Mouse (Mus musculus): ENCODE measurements around the gene 1700037H04Rik. TPM values are rescaled to one million over a fixed set of nuclear protein-coding genes. Genes with fewer than 3 reads are reported as not detected.

1700037H04Rik gene
- polyA plus RNA-seq, 1 experiment from 2014 or later: 129 TPM

DNA sequence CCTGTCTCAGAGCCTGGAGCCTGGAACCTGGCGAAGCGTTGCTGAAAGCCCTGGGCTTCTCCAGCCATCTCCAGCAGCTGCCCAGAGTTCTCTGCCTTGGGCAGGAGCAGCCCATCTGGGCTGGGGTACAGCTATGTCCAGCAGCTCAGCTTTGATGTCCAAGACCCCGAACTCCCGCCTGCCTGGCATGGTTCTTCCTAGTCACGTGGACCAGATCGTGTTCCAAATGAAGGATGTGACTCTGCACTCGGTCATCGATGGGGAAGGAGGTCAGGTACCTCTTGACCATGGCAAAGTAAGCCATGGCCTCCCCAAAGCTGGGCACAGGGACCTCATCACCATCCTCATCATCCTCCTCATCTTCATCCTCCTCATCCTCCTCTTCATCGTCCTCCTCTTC lies 18.1 kb upstream of the 1700037H04Rik start:
- Histone ChIP-seq H3K4me1 (replicated peaks) (peaks cover 68% of the 10 kb centered on the region), H3K9ac (peak overlapping the region; percentile 96), H3K27ac (peak overlapping the region; percentile 94), H3K27me3 (peaks cover 17% of the 10 kb centered on the region), H3K4me3 (replicated peaks) (peak overlapping the region; percentile 82), H3K4me2 (peak overlapping the region; percentile 98), H3K36me3 (peaks cover 13% of the 10 kb centered on the region), H3K9me3 (replicated peaks) (no peaks in the 10 kb centered on the region)
- 85% methylated on average over 9 of the region's 9 CpGs for WGBS (ENCODE audit: insufficient replicate concordance)
- DNase-seq (no peak), ATAC-seq (ENCODE audit: low read depth) (no peak)

DNA sequence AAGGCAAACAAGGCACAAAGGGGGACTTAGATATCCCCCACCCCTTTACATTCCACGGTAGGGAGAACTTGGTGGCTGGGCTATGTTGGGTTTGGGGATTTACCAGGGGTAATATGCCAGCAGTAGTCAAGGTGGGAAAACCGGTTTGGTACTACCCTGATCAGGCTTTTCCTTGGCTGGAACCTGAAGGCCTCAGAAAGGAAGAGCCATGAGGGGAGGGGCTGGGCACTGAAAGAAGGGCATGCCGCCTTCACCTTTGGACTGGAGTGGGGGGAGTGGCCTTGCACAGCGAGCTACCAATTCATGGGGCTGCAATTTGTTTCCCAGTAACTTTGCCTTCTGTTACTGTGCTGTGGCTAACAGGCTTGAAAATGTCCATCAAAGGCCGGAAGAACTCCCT lies 16.6 kb upstream of the 1700037H04Rik start:
- no peaks in the 10 kb centered on the region for H3K9me3 ChIP-seq (replicated peaks)
- peak overlapping the region; percentile 96 for H3K9ac ChIP-seq
- H3K4me1 ChIP-seq (replicated peaks): peaks cover 83% of the 10 kb centered on the region
- ATAC-seq (ENCODE audit: low read depth): no peak
- 66% methylated on average over 5 of the region's 5 CpGs for WGBS (ENCODE audit: insufficient replicate concordance)
- H3K27ac ChIP-seq: peak overlapping the region; percentile 94; the same call in 1 of the 2 replicates
- DNase-seq: no peak
- peak overlapping the region; percentile 98 for H3K4me2 ChIP-seq
- peaks cover 32% of the 10 kb centered on the region for H3K27me3 ChIP-seq
- no peak overlapping the region for H3K4me3 ChIP-seq (replicated peaks)
- H3K36me3 ChIP-seq: peaks cover 13% of the 10 kb centered on the region

DNA sequence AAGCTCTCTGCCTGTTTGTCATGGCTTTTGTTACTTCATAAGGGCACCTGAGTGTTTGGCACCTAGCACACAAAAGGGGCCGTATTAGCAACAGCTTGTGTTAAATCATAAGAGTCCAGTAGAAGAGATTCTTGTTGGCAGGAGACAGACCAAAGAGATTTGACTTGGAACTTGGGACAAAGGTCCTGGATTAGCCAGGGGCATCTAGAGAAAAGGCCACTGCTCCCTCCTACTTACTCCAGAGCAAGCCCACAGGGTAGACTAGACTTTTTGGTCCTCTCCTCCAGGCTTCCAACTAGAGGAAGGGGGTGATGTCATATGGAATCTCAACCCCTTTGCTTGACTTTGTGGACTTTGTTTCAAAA lies 16.0 kb upstream of the 1700037H04Rik start:
- Histone ChIP-seq H3K27ac (peak overlapping the region; percentile 67), H3K27me3 (peaks cover 37% of the 10 kb centered on the region), H3K9me3 (replicated peaks) (no peaks in the 10 kb centered on the region), H3K4me3 (replicated peaks) (no peak overlapping the region), H3K36me3 (peaks cover 13% of the 10 kb centered on the region), H3K4me2 (no peak overlapping the region), H3K4me1 (replicated peaks) (peaks cover 87% of the 10 kb centered on the region), H3K9ac (peak overlapping the region; percentile 96)
- DNase-seq (no peak), ATAC-seq (ENCODE audit: low read depth) (no peak)
- 91% methylated on average over 1 of the region's 1 CpGs for WGBS (ENCODE audit: insufficient replicate concordance)

DNA sequence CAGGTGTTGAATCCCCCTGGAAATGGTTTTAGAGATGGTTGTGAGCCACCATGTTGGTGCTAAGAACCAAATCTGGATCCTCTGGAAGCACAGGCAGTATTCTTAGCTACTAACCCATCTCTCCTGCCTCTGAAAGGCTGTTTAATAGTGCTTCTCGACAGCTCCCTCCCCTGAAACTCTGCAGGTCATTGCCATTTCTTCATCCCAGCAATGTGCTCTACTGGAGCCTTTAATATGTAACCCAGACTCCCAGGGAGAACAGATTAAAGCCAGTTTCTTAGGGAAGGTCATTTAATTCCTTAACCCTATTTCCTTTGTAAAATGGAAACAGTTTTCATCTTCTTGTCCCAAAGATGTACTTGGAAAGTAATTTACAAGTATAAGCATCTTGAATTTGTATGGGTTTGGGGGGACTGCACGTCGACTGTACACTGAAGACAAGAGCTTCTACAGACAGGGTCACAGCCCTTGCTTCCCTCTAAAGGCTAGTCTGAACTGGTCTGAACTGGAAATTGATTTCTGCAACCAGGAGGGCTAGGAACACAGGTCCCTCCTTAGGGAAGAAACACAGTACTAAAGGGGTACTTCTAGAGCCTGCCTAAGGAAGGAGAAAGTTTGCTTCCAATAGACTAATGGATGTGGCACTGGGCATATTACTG lies 15.5 kb upstream of the 1700037H04Rik start:
- 73% methylated on average over 3 of the region's 3 CpGs for WGBS (ENCODE audit: insufficient replicate concordance)
- peak overlapping the region; percentile 67 for H3K27ac ChIP-seq
- H3K27me3 ChIP-seq: peaks cover 42% of the 10 kb centered on the region
- no peak overlapping the region; the same call in 1 of the 2 replicates for H3K4me2 ChIP-seq
- peaks cover 13% of the 10 kb centered on the region for H3K36me3 ChIP-seq
- no peak for ATAC-seq (ENCODE audit: low read depth)
- no peak overlapping the region for H3K9ac ChIP-seq
- no peaks in the 10 kb centered on the region for H3K9me3 ChIP-seq (replicated peaks)
- H3K4me1 ChIP-seq (replicated peaks): peaks cover 82% of the 10 kb centered on the region
- H3K4me3 ChIP-seq (replicated peaks): no peak overlapping the region
- DNase-seq: no peak

DNA sequence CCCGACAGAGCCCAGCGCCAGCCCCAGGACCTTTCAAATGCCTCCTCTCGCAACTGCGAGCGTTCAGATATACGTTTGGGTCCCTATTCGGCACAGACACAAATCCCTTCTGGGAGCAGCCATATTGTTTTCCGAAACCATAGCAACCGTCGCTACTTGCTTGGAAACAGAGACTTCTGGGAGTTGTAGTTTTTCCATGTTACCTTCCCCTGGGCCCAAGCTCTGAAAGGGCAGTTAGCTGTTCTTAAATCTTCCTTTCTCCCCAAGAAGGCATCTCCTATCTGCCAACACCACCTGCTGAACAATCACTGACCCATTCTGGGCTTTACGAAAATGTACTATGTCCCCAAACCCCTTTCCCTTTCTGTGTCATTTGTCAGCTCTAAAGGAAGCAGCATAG lies 14.8 kb upstream of the 1700037H04Rik start:
- Histone ChIP-seq H3K27ac (no peak overlapping the region), H3K9ac (no peak overlapping the region), H3K4me3 (replicated peaks) (peak overlapping the region; percentile 52), H3K4me2 (peak overlapping the region; percentile 68), H3K9me3 (replicated peaks) (no peaks in the 10 kb centered on the region), H3K27me3 (peaks cover 50% of the 10 kb centered on the region), H3K4me1 (replicated peaks) (peaks cover 78% of the 10 kb centered on the region), H3K36me3 (peaks cover 13% of the 10 kb centered on the region)
- 2% methylated on average over 11 of the region's 11 CpGs for WGBS (ENCODE audit: insufficient replicate concordance)
- DNase-seq (no peak), ATAC-seq (ENCODE audit: low read depth) (peak; percentile 19; the same call in 1 of the 2 replicates)

DNA sequence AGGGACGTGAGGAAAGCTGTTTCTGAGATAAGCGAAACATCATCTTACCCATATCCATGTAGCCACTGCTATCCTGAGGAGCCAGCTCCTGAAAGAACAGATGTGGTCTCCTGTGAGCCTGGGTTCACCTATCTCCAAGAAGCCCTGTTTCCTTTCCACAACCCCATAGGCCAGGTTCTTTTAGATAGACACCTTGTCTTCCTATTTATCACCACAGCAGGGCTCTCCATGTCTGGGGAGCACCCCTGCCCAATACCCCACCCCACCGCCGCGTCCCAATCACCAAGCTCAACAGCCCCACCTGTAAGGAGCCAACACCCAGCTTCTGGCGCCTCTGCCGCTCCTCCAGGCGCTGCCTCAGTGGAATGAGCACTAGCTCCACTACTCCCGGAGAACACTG lies 12.4 kb upstream of the 1700037H04Rik start:
- Histone ChIP-seq H3K27ac (no peak overlapping the region), H3K4me1 (replicated peaks) (peaks cover 55% of the 10 kb centered on the region), H3K27me3 (peaks cover 64% of the 10 kb centered on the region), H3K4me2 (no peak overlapping the region), H3K4me3 (replicated peaks) (no peak overlapping the region), H3K36me3 (no peaks in the 10 kb centered on the region; the same call in 1 of the 2 replicates), H3K9ac (no peak overlapping the region), H3K9me3 (replicated peaks) (no peaks in the 10 kb centered on the region)
- DNase-seq (no peak), ATAC-seq (ENCODE audit: low read depth) (peak; percentile 48)
- 21% methylated on average over 9 of the region's 9 CpGs for WGBS (ENCODE audit: insufficient replicate concordance)

DNA sequence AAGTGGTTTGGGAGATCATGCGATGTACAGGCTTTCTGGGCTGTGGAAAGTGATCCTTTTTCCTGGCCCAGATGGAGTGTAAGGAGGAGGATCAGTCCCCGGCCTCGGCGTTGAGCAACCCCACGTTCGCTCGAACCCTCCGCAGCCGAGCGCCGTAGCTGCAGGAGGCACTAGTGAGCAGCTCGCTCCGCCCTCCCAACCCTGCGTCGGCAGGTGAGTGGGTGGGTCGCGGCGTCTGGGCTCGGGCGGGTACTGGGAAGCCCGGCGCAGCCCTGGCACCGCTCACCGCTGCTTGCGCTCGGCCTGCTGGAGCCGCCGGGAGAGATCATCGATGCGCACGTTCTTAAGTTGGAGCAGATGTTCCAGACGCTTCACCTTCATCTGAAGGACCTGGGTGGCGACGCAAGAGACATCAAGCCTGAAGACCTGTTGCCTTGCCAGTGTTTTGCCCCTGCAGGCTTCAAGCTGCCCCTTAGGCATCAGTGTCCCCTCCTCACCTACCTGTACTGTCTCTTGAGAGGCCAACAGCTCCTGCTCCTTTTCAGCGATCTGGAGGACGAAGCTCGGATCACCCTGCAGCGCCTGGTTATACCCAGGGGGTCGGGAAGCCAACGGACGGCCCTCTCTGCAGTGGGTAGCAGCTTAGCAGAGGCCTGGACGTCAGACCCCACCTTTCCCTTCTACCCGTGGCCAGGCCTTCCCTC lies 11.7 kb upstream of the 1700037H04Rik start:
- Histone ChIP-seq H3K4me1 (replicated peaks) (peaks cover 48% of the 10 kb centered on the region), H3K4me3 (replicated peaks) (peak overlapping the region; percentile 35), H3K4me2 (peak overlapping the region; percentile 52), H3K9me3 (replicated peaks) (no peaks in the 10 kb centered on the region), H3K9ac (no peak overlapping the region), H3K27ac (no peak overlapping the region), H3K36me3 (no peaks in the 10 kb centered on the region), H3K27me3 (peaks cover 64% of the 10 kb centered on the region)
- DNase-seq (no peak), ATAC-seq (ENCODE audit: low read depth) (no peak)
- 6% methylated on average over 43 of the region's 43 CpGs for WGBS (ENCODE audit: insufficient replicate concordance)

DNA sequence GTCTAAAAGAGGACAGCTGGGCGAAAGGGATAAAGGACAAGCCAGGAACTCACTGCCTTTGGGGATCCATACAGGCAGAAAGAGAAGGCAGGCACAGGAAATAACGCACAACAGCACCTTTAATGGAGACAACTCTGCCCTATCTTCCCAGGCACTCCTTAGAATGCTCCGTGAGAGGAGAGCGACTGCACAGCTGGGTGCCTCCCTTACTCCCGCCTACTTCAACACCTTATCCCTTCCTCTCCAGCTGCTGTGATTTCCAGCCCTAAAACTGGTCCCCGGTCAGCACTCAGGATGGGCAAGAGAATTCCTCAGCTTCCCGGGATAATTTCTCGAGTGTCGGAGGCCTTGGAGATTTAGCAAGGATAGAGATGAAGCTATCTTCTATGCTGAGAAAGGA lies 11.1 kb upstream of the 1700037H04Rik start:
- Histone ChIP-seq H3K27me3 (peaks cover 64% of the 10 kb centered on the region), H3K9ac (no peak overlapping the region), H3K4me2 (peak overlapping the region; percentile 52), H3K9me3 (replicated peaks) (no peaks in the 10 kb centered on the region), H3K4me1 (replicated peaks) (peaks cover 41% of the 10 kb centered on the region), H3K4me3 (replicated peaks) (peak overlapping the region; percentile 35), H3K36me3 (no peaks in the 10 kb centered on the region), H3K27ac (no peak overlapping the region)
- DNase-seq (no peak), ATAC-seq (ENCODE audit: low read depth) (no peak)
- WGBS (ENCODE audit: insufficient replicate concordance): 17% methylated on average over 9 of the region's 9 CpGs

DNA sequence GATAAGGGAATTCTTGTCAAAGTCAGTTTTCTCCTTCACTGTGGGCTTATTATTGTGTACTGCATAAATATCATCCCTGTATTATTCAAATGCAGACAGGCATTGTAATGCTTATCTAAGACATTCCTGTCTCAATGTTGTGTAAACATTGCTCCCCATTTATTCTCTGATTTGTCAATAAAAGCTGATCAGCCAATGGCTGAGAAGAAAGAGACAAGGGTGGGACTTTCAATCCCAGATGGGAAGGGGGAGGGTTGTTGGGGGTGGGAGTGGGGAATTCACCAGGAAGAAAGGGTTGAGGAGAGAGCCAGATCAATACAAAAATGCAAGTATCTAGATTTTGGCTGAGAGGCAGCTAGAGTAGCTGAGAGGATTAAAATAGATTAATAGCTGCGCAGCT lies 9.0 kb upstream of the 1700037H04Rik start:
- no peaks in the 10 kb centered on the region for H3K36me3 ChIP-seq
- no peak overlapping the region for H3K9ac ChIP-seq
- WGBS (ENCODE audit: insufficient replicate concordance): 71% methylated on average over 1 of the region's 1 CpGs
- no peak overlapping the region for H3K4me3 ChIP-seq (replicated peaks)
- ATAC-seq (ENCODE audit: low read depth): no peak
- H3K4me1 ChIP-seq (replicated peaks): peaks cover 23% of the 10 kb centered on the region
- H3K4me2 ChIP-seq: no peak overlapping the region
- H3K27me3 ChIP-seq: peaks cover 57% of the 10 kb centered on the region
- no peaks in the 10 kb centered on the region for H3K9me3 ChIP-seq (replicated peaks)
- no peak for DNase-seq
- no peak overlapping the region for H3K27ac ChIP-seq

DNA sequence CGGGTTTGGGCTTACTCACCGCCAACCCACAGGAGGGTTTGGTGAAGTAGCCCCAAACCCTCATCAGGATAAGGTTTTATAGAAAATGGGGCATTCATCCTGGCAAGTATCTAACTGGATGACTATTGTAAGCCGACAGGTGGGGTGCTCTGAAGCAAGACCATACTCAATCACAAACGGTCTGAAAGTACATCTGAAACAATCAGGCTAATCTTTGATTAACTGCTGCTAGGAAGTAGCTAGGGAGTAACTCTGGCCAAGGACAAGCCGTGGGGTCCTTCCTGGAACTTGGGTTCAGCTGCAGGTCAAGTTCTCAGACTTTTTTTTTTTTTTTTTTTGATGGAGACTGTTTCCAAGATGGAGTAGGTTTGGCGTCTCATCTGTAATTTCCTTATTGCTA lies 8.1 kb upstream of the 1700037H04Rik start:
- Histone ChIP-seq H3K4me3 (replicated peaks) (no peak overlapping the region), H3K9ac (no peak overlapping the region), H3K27me3 (peaks cover 47% of the 10 kb centered on the region), H3K36me3 (no peaks in the 10 kb centered on the region), H3K4me1 (replicated peaks) (peaks cover 20% of the 10 kb centered on the region), H3K4me2 (no peak overlapping the region), H3K27ac (no peak overlapping the region), H3K9me3 (replicated peaks) (no peaks in the 10 kb centered on the region)
- 67% methylated on average over 6 of the region's 6 CpGs for WGBS (ENCODE audit: insufficient replicate concordance)
- ATAC-seq (ENCODE audit: low read depth): no peak
- no peak for DNase-seq

DNA sequence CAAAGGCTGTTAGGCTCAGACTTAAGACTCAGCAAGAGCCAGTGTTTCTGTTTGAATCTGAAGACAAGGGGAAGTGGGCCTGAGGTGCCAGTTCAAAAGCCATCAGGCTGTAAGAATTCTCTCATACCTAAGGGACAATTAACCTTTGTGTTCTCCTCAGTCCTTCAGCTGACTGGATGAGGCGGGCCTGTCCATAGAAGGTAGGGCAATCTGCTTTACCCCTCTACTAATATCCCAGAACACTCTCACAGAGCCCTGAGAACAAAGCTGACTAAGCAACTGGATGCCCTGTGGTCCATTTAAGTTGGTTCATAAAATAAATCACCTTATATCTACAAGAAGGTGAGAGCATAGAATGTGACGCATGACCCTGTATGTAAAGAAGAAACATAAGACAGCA lies 6.3 kb upstream of the 1700037H04Rik start:
- no peak for ATAC-seq (ENCODE audit: low read depth)
- Histone ChIP-seq H3K27ac (no peak overlapping the region), H3K27me3 (peaks cover 29% of the 10 kb centered on the region)

DNA sequence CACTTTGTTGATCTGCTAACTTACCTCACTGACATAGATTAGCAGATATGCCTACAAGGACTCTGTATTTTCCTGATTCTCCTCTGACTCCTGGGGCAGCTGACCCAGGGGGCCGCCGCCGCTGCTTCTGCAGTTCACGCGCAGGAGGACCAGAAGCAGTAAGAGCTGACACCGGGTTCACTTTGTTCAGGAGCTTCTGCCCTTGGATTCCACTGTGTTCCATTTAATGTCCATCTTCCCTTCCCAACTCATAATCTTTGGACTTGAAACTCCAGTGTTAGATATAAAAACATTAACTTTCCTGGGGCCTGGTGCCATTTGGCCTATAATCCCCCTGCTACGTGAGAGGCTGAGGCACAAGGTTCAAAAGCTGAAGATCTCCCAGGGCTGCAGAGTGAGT lies 4.0 kb upstream of the 1700037H04Rik start:
- no peak for DNase-seq
- Histone ChIP-seq H3K4me1 (replicated peaks) (peaks cover 15% of the 10 kb centered on the region), H3K9me3 (replicated peaks) (no peaks in the 10 kb centered on the region), H3K4me2 (no peak overlapping the region), H3K36me3 (no peaks in the 10 kb centered on the region), H3K4me3 (replicated peaks) (no peak overlapping the region), H3K9ac (no peak overlapping the region), H3K27me3 (peaks cover 7% of the 10 kb centered on the region), H3K27ac (no peak overlapping the region)
- ATAC-seq (ENCODE audit: low read depth): no peak
- WGBS (ENCODE audit: insufficient replicate concordance): 75% methylated on average over 7 of the region's 7 CpGs

More for the DNA sequence above, 6.3 kb upstream of the 1700037H04Rik start:
- Histone ChIP-seq H3K9ac (no peak overlapping the region), H3K9me3 (replicated peaks) (no peaks in the 10 kb centered on the region), H3K4me1 (replicated peaks) (peaks cover 6% of the 10 kb centered on the region), H3K4me2 (no peak overlapping the region), H3K4me3 (replicated peaks) (no peak overlapping the region), H3K36me3 (no peaks in the 10 kb centered on the region)
- no peak for DNase-seq
- WGBS (ENCODE audit: insufficient replicate concordance): 77% methylated on average over 2 of the region's 2 CpGs
